Mouse (Mus musculus) right cerebral cortex, postnatal 25 days (tissue): Measurements from ENCODE around the gene Rabif.
A peak's percentile ranks its signal among the peaks of the same experiment; 100 is the strongest.
"Not testable (repeated sequence)": the region's sequence is repeated elsewhere in the genome, so short reads cannot be mapped to it uniquely, and the experiment has no call there.

ENCODE experiments used
- DNase-seq: peaks from one replicate; pipeline ENCODE4 v3.0.0; 2022

Gene Rabif

DNA sequence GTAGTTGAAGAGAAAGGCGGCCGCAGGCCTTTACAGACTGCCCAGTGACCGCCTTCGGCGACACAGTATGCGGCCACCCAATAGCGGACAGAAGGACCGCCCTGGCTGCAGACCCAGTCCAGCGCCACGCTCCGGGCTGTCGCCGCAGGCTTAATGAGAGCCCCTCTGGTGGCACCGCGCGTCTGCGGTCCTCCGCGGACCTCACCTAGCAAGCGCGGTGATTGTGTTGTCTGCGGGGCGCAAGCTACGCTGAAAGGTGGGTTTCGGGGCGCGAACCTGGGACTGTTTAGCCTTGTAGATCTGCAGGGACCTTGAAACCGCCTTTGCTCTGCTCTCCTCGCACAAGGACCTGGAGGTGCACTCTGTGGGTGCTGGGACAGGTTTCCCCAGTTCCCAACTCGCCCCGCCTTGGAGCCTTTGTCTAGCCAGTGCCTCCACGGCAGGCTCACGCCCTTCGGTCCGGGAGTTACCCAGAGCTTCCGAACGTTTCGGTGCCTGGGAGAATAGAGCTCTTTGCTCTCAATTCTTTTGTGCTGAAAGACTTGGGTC lies 18.9 kb downstream of the Rabif start:
- DNase-seq, result no peak

DNA sequence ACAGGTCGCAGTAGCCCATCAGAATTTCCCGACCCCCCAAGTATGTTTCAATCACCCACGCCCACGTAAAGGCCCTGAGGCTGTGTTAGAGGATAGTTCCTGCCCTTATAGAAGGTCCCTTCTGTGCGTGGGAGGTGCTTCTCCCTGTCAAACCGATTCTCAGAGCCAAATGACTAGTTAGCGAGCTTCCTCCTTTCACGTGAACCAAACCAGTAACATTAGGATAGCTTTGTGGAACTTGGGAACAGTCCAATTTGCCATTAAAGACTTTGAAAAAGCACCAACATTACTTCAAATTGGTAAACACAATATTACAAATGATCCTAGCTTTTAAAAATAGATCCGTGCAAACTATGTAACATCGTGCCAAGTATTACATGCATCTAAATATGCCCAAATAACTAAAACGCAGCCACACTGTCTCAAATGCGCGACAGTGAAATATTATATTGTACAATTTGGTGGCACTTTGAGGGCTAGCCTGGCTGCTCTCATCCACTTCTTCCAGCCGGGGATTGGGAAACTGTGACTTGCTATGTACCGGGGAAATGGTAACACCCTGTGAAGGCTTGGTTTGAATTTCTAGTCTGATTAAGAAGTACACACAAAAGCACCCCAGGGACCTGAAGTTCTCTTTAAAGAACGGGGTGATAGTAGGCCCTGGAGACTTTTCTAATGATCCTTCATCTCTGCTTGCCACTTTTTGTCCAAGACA lies 19.6 kb downstream of the Rabif start:
- no peak for DNase-seq

DNA sequence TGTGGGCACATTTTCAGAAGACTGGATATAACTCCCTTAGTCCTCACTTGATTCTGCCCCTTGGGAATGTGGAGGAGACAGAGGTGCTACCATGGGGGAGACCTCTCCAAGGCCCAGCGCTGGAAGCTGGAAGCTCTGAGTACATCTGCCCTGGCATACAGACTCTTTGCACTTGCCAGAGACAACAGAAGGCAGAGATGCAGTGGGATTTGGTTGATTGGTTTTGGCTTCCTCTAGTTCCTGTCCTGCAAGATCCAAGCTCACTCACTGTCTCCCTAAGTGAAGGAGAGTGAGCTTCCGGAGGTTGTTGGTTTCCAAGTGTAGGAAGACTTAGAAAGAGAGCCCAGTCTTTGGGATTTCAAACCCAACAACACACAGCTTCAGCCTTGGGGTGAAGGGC lies 21.4 kb downstream of the Rabif start:
- DNase-seq, result no peak

DNA sequence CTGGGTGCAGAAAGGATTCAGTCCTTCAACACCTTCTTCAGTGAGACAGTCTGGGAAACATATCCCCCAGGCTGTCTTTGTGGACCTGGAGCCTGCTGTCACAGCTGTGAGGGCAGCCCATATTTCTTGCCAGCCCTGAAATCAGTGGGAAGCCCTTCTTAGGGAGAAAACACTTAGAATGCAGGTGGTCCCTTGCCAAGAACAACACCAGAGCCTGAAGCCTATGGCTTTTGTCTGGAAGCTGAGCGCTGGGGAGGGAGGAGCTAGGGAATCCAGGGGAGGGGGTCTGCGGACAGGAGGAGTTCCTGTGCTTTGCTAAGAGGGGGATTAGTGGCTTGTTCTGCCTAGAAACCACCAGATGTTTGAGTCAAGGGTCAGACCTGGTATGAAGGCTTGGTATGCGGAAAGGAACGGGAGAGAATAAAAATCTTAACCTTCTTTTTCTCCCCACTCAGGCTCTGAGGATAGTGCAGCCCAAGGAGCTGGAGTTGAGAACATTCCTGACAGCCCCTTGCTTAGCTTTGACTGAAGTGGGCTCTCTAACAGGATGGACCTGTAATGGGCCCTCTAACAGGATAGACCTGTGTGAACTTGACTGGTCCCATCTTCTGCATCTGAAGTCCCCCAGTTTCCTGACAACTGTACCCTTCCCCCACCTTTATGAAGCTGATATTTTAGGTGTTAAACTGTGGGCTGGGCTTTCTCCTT lies 22.2 kb downstream of the Rabif start:
- no peak for DNase-seq

DNA sequence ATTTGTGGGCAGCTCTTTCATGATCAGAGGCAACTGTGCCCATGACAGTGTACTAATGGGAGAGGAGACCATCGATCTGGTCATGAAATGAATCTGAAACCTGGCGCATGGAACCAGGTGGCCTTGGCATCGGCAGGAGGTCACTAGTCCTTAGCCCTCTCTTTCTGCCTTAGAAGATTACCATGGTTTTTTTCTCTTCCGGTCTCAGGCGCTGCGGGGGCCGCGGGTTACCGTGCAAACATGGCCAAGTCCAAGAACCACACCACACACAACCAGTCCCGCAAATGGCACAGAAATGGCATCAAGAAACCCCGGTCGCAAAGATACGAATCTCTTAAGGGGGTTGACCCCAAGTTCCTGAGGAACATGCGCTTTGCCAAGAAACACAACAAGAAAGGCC lies 23.4 kb downstream of the Rabif start:
- DNase-seq, result not testable (repeated sequence)

DNA sequence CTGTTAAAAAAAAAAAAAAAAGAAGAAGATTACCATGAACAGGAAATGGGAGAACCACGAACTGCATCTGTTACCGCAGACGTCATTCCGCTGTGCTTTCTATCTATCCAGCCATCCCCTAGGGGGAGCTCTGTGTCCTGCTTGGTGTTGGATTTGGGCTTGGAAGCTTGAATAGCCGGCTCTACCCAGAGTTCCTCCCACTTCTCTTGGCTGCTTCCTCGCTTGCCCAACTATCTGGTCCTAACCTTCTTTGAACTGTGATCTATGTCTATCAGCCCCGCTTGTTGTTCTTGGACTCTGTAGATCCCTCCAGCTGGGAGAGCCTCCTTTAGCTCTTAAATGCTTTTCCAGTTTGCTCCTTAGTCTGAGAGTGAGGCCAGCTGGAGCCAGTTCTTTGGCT lies 24.2 kb downstream of the Rabif start:
- DNase-seq, result peak; percentile 65

DNA sequence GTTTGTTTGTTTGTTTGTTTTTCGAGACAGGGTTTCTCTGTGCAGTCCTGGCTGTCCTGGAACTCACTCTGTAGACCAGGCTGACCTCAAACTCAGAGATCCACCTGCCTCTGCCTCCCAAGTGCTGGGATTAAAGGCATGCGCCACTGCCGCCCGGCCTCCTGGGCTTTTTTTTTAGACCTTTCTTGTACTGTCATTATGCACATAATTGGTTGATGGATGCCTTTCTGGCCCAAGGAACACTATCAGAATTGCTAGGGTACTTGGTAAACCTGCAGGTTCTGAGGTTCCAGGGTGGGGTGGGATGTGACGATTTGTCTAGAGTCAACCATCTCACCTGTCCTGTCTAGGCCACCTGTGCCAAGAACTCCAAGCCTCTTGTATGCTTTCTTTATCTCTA lies 24.8 kb downstream of the Rabif start:
- not testable (repeated sequence) for DNase-seq

DNA sequence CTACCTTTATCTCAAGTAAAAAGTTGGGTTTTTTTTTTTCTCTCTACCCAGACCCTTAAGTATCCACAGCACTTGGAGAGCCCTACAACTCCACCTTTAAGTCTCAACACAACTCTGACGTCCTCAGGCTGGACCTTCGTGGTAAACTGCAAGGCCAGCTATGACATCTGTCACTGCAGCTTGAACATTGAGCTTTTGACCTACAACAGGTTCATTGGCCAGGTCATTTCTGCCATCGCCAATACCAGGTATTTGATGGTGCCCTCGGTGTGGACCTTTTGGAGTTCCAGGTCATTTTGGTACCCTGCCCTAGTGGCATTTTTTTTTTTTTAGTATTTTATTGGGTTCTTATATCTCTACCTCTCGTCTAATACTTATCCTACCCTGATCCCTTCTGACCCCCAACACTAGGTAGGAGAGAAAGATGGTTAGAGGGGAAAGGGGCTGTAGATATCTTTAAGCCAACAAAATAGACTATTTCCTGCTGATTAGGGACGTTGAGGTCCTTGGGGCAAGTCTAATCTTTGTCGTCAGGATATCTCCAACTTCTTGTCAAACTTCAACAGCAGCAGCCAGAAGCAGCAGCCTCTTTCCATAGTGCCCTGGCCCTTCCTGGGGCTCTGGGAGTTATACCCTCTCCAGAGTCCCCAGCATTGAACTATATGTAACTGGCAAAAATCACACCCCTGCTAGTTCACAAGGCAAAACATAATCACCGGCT lies 25.7 kb downstream of the Rabif start:
- no peak for DNase-seq

DNA sequence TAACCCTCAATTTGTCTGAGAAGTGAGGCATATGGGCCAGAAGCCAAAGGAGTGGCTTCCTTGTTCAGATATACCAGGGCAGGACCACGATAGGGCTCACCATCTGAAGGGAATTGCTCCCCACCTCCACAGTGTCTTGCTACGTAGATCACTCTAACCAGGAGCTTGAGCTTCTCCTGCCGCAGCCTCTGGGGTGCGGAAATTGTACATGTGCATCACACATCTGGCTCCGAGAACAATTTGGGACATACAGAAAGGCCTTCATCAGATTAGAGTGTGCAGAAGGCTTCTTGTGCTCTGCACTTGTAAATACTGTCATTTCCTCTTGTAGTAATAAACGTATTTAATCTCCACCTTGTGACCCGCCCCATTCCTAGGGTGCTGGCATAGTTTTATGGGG lies 26.7 kb downstream of the Rabif start:
- no peak for DNase-seq

DNA sequence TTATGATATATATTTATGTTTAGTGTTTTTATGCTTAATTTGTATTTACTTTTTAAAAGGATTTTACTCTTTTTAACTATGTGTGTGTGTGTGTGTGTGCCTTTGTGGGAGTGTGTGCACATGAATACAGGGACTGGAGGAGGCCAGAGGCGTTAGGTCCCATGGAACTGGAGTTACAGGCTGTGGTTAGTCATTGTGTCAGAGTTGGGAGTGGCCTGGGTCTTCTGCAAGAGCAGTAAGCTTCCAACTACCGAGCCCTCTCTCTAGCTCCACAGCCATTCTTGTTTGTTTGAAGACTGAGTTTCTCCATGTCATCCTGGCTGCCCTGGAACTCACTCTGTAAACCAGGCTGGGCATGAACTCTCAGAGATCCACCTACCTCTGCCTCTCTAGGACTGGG lies 27.9 kb downstream of the Rabif start:
- no peak for DNase-seq

DNA sequence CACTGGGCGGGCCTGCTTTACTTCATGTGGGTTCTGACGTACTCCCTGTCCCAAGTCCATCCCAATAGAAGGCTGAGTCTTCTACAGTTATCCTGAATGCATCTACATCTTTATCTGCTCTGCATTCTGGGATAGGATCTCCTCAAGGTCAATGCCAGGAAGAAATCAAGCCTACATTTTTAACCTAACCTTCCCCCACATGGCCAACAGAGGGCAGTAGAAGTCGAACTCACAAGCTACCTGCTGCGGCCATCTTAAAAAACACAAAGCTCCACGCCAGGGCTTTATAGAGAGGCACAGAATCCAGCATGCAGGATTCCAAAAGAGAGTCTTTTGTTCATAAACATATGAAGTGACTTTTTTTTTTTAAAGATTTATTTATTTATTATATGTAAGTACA lies 30.0 kb downstream of the Rabif start:
- DNase-seq, result no peak

DNA sequence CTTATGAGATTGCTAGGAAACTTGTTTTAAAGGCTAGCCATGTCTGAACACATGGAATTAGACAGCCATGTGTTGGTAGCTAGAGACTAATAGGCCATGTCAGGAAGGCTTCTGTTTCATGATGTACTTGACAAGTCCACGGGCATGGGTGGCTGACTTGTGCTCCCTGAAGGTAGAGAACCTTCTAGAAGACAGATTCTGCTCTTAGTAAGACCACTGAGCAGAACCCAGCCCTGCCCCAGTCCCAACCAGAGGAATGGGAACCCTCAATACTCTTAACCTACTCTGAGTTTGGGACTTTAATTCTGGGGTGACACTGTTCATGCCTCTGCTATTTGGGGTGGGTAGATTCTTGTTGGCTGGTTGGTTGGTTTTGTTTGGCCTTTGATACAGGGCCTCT lies 30.6 kb downstream of the Rabif start:
- DNase-seq, result no peak

DNA sequence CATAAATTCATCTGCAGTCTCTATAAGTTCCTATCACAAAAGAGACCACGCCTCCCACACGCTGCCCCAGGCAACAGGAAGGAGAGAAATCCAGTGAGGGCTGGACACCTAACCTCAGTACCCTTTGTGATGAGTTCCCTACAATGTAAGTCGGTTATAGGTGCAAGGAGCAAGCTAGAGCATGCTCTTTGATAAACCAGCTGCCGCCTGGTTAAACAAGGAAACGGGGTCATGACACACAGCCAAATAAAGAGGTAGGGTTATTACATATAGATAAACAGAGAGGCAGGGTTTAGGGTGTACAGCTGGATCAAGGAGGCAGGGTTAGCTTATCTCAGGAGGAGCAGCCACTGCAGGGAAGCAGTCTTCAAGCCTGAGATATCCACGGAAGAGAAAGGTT lies 32.3 kb downstream of the Rabif start:
- DNase-seq, result no peak

DNA sequence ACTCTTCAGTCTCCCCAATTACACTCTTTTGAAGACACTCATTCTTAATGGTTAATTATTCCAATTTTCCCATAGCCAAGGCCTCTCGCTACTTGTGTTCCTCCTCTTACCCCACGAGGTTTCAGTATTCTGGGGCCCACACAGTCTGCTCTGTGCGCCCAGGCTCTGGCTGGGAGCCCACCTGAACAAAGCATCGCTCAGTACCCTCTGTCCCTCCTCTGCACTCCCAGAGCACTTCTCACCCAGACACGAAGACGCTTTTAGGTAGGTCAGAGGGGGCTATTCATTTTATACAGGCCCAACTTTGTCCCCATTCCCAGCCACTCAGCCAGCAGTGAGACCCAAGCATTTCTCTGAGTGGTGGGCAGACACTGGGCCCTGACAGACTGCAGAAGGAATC lies 36.2 kb downstream of the Rabif start:
- DNase-seq, result no peak

DNA sequence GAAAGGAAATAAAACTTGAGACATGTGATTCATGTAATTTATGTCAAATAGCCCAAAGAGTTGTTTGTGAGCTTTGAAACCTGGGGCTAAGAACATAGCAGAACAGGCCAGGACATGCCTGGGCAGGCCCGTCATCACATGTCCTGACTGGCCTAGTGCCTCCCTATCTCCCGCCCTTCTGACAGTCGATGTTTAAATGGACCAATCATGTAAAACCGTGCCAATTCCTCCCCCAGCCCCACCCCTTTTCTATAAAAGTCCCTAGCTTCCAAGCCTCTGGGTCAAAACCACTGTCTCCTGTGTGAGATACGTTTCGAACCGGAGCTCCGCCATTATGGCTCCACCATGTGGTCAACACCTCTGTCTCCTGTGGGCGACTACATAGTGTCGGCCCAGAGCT lies 39.3 kb downstream of the Rabif start:
- DNase-seq, result not testable (repeated sequence)

DNA sequence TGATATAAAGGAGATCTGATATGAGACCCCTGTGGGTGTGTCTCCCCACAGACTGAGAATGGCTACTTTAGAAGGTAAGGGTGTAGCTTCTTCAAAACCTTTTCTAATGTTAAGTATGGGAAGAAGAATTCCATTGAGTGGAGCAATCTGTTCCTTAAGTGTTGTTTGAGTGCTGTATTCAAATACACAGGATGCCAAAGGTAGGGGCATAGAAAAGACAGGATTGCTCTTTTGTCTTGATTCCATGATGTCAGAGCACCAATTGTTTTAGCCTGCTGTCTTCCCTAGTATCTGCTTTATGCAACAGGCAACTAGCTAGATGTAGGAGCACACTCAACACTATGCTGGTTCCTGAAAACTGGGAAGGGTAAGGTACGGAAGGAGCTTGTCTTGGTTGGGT lies 40.6 kb downstream of the Rabif start:
- no peak for DNase-seq

DNA sequence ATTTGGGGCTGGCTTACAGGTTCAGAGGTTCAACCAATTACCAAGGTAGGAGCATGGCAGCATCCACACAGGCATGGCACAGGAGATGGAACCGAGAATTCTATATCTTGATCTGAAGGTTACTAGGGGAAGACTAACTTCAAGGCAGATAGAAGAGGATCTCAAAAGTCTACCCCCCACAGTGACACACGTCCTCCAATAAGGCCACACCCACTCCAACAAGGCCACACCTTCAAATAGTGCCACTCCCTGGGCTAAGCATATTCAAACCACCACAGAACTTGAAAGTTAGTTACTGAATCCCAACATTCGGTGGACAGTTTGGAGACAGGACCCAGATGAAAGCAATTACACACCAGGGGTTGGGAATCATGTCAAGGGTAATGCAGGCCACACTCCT lies 41.1 kb downstream of the Rabif start:
- DNase-seq, result no peak

DNA sequence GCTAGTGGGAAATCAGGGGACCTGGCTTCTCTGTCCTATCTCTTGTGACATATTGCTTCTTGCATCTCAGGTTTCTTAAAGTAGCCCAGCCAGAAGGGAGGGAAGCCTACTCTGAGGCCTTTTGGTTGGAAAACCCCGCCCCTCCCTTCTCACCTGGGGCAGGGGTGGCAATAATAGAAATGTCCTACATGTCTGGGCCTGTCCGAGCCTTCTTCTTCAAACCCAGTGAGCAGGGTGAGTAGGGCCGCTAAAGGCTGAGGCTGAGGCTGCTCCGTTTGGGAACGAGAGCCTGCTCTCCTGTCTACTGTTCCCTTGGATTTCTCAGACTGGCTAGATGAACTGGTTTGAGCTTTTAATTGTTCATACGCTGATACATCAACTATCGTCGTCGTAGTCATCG lies 46.2 kb downstream of the Rabif start:
- no peak for DNase-seq

DNA sequence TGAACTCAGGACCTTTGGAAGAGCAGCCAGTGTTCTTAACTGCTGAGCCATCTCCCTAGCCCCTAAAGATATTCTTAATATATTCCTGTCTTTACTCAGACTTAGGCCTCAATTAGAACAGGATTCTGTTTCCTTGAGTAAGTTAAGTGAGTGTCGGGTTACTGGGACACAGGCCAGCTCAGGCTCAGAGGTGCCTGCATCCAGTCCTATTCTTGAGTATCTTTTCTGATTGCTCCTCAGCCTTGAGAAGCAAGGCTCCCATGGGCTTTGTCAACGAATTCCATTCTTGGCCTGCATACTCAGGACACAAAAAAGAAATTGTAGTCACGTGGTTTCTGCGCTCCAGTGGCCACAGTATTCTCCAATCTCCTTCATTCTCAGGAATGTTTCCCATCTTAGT lies 53.8 kb downstream of the Rabif start:
- DNase-seq, result no peak

DNA sequence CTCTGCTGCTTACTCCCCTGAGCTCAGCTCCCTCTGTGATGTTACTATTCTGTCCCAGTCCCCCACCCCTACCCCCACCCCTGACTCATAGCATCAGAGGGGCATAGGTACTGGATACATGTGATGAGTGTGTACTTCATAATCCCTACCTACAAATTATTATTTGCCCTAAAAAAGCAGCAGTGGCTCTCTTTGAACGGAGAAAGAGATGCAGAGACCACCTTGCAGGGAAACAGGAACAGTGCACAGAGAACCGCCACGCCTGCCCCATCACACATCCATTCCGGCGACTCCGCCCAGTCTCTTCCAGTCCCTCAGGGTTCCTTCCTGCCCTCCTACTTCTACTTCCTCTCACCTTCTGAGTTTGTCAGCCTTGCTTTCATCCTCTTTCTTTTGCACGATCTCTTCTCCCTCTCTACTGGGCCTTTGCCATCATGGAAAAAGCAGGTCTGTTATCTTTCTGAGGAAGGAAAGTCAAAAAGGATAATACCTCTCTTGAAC lies 55.2 kb downstream of the Rabif start, which contains the start of gene Mgat4e:
Gene Mgat4e, minus strand, starts transcription at position 51 of the 501 bp plus-strand sequence.
- DNase-seq, result no peak

DNA sequence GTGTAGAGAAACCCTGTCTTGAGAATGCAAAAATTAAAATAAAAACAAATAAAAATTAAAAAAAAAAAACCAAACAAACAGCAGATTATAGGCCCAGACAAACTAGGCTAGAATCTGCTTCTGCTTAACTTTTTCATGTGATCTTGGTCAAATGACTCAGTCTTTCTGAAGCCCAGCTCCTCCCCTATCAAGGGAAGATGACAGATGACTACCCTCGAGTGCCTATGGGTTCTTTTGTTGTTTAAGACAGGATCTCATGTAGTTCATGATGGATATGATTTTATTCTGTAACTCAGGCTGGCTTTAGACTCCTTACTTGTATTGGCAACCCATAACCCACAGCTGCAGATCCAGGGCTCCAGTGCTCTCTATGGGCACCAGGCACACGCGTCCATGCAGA lies 57.4 kb downstream of the Rabif start:
- no peak for DNase-seq

DNA sequence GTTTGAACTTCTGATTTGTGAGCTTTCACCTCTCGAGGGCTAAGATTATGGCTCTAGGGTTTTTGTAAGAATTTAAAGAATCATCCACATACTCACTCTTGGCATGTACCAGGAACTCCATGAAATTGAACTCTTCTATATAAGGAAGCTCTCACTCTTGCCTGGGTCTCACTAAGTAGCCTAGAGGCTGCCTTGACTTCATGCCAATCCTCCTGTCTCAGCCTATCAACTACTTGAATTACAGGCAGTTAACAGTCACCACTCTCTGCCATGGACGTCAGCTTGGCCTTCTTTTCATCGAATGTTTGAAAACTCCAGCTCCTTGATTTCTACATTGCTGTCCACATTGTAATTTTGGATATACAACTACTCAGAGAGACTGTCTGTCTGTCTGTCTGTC lies 57.9 kb downstream of the Rabif start:
- no peak for DNase-seq

DNA sequence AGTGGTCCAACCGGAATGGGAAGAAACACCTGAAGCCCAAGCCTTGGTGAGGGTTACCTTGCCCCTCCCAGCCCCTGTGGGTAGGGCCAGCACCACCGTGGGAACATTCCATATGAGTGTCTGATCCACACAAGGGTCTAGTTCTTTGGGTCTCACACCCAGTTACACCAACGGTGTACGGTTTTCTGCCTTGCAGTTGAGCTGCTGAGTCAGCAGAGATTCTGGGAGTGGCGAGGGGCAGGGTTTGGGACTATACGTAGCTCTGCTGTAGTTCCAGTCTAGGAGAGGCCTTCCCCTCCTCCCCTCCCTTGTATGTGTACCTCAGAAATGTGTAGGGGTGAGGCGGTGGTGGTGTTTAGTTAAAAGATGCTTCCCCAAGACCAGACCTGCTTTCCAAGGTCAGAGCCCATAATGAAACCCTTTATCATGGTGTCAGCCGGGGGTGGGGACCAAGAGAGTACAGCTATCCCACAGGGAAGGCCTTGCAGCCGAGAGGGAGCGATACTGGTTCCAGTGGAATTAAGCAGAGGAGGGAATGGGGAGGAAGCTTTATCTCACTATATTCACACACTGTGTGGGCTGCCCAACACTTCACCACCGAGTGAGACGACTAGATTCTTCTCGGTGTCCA lies 60.9 kb downstream of the Rabif start:
- DNase-seq, result no peak
